Mouse (Mus musculus) embryonic fibroblast, embryonic 13.5 days (primary cell): Measurements from ENCODE around the gene Chka. TPM values are rescaled to one million over a fixed set of nuclear protein-coding genes. Genes with fewer than 3 reads are reported as not detected.
A peak's percentile ranks its signal among the peaks of the same experiment; 100 is the strongest.

Experiments
- H3K27ac ChIP-seq: 2 replicates; pipeline ENCODE4 v1.5.1; 2012; ENCODE audit warnings: low read length, control low read depth, inconsistent platforms; ENCODE audit not compliant: insufficient read depth
- H3K4me1 ChIP-seq: 2 replicates; pipeline ENCODE4 v1.6.1; 2011; ENCODE audit warnings: low read length; ENCODE audit not compliant: control insufficient read depth, insufficient read depth
- H3K4me3 ChIP-seq: 2 replicates; pipeline ENCODE4 v1.5.1; 2011; ENCODE audit warnings: mild to moderate bottlenecking, control low read depth, low read length; ENCODE audit not compliant: insufficient read depth
- CTCF ChIP-seq: IDR thresholded peaks from 2 replicates; pipeline ENCODE4 v1.5.1; 2011; ENCODE audit warnings: mild to moderate bottlenecking, control low read depth, low read length, moderate library complexity, borderline replicate concordance; ENCODE audit not compliant: insufficient read depth
- POLR2A ChIP-seq: IDR thresholded peaks from 2 replicates; pipeline ENCODE4 v1.6.1; 2011; ENCODE audit warnings: low read depth, mild to moderate bottlenecking, control low read depth, low read length, moderate library complexity
- polyA plus RNA-seq: library from polyadenylated mRNA; stranded (reverse); fragments of >200 nt; gene quantifications from 2 replicates; pipeline ENCODE4 v1.2.4, GENCODE M21; 2011; ENCODE audit warnings: low read depth; ENCODE audit not compliant: missing spikeins, insufficient read length

Chka gene
- polyA plus RNA-seq, 1 experiment, result 65.0 TPM

DNA sequence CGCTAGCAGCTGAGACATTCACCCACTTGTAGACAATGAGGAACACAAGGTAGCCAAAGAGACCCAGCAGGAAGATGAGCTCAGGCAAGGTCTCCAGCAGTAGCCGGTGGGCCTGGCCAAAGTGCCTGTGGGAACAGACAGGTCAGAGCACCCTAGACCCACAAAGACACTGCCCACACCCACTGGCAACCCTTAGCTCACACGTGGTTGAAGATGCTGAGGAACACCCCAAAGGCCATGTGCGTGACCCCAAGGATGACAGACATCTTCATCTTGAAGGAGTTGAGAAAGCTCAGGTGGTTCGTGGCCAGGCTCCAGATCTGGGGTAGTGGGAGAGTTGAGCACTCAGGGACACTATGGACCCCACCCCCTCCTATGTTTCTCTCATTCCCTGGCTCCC lies 46.0 kb downstream of the Chka start:
- TF ChIP-seq POLR2A, result no peak
- no peak for TF ChIP-seq CTCF
- H3K4me1 ChIP-seq, result no peaks in the 10 kb centered on the region
- H3K27ac ChIP-seq, result no peak overlapping the region
- no peak overlapping the region for H3K4me3 ChIP-seq

DNA sequence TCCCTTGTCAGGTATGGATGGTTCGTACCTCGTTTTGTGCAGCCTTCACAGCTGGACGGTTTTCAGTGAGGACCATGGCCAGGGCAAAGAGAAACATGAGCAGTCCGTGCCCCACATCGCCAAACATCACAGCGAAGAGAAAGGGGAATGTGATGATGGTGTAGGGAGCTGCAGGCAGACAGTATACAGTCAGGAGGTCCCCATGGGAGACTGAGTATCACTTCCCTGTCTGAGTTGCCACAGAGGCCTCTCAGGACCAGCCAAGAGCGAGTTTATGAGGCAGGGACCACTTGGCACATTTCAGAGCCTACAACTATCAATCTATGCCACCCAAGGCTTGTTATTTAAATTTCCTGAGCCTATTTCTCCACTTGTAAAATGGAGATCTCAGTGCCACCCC lies 47.4 kb downstream of the Chka start:
- Histone ChIP-seq H3K4me1 (no peaks in the 10 kb centered on the region), H3K27ac (no peak overlapping the region), H3K4me3 (no peak overlapping the region)
- TF ChIP-seq CTCF, result no peak
- no peak for TF ChIP-seq POLR2A

DNA sequence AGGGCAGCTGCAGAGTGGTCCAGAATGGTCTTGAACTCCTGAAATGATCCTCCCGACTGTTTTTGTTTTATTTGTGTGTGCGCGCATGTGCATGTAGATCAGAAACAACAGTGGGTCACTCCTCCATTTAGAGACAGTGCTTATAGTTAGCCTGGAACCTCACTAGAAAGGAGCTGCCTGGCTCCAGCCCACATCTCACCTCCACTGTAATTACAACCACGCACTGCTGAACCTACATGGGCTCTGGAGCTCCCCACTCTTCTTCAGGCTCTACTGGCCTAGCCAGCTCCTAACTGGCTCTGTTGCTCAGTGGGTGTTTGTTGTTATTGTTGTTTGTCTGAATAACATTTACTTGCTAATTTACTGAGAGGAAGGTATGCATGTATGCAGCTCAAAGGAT lies 48.0 kb downstream of the Chka start:
- Histone ChIP-seq H3K4me3 (no peak overlapping the region), H3K4me1 (no peaks in the 10 kb centered on the region), H3K27ac (no peak overlapping the region)
- TF ChIP-seq POLR2A, result no peak

DNA sequence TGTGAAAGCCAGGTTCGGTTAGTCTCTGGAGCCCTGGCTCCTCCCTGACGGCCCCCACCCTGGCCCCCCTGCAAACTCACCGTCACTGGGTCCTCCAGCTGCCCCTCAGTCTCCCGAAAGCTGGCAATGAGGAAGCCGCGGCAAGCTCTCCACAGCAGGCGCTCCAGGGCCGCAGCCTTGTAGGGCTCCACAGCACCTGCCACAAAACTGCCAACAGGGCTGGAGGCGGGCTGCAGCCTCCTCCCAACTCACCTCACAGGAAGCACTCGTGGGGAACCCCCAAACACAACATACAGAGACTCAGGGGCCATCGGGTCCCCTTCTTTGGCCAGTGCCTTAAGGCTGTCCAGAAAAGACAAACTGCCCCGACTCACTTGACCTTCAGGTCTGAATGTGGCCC lies 51.4 kb downstream of the Chka start:
- Histone ChIP-seq H3K27ac (no peak overlapping the region), H3K4me1 (no peaks in the 10 kb centered on the region), H3K4me3 (no peak overlapping the region)
- TF ChIP-seq CTCF (no peak), POLR2A (no peak)

DNA sequence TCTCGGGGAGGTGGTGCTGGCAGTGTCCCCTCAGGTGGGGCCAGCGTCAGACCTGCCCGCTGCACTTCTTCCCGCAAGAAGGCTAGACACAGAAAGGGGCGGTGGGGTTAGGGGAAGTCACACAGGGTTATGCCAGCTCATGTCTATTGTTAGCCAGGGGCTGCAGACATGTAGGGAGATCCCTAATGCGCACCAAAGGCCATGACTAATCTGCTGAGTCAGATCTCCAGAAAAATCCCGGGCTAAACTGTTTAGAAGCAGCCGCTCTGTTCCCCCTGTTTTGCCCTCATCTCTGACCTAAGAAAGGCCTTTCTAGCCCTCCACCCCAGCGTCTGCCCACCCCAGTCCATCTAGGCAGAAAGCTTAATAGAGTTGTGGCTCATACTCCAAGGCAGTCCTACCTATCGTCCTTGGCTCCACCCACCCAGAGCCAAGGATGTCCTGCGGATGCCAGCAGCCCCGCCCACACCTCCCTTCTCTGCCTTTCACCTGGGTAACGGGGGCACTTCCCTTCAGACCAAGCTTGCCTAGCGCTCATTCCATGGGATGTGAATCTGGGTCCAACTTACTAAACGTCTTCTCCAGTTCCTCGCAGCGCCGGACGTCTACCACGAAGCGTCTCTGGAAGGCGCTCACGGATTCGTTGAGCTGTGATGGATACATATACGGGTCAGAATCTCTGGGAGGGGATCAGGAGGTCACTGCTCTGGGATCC lies 52.2 kb downstream of the Chka start:
- no peaks in the 10 kb centered on the region for H3K4me1 ChIP-seq
- H3K4me3 ChIP-seq, result no peak overlapping the region
- H3K27ac ChIP-seq, result no peak overlapping the region
- TF ChIP-seq CTCF (no peak), POLR2A (no peak)

DNA sequence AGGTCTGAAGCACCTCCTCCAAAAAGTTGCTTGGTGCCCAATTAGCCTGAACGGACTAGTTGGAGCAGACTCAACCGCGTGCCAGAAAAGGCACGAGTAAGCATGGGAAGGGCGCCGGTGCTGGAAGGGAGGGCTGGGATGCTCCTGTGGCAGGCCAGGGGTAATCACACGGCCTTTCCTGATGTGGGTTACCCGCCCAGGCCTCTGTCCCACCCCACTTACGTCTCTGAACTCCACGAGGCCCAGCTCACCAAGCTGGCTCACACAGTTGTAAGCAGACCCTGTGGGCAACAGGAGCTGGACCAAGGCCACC lies 52.7 kb downstream of the Chka start:
- TF ChIP-seq POLR2A (no peak), CTCF (no peak)
- no peak overlapping the region for H3K4me3 ChIP-seq
- H3K27ac ChIP-seq, result no peak overlapping the region
- H3K4me1 ChIP-seq, result no peaks in the 10 kb centered on the region

DNA sequence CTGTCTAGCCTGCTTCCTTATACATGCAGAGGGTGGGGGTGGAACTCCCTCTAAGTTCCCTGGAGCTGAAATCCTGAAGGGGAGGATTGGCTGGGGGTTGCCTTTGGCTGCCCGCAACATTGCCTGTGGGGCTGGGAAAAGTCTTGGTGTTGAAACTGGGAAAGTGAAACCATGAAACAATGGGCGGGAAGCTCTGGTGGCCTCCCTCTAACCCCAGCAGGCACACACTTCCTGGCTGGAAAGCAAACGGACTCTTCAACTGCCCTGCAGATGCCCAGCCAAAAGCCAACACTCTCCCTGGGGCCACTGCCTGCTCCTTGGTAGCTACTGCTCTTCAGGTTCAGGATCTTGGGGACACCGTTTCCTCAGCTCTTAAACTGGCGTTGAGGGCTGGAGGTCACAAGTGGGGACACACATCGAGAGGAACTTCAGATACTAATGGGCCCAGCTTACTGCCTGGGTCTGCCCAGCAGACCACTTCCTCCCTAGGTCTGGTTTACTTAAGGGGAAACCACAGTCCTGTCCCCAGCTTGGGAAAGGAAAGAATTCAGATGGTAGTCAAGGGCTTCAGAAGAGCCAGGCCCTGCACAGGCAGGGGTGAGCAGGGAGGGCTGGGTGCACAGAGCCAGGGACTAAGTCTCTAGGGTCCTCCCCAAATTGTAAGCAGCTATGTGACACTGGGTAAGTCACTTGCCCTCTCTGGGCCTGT lies 53.8 kb downstream of the Chka start:
- Histone ChIP-seq H3K4me3 (peak overlapping the region; percentile 95), H3K27ac (peak overlapping the region; percentile 54), H3K4me1 (no peaks in the 10 kb centered on the region)
- TF ChIP-seq CTCF, result no peak

DNA sequence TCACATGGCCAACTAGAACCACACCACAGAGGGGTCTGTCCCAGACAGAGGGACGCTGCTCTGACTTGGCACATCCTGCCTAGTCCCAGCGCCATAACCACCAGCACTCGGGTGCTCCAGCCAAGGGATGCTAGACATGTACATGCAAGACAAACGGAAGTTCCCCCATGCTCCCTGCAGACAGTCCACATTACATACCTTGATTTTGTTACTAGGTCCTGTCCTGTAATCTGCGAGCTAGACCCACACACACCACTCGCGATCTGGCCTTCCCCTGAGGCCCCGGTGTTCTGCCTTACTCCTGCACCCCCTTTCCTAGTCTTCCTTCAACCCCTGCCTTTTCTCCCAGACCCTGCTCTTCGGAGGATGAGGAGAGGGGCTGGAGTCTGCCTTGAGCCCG lies 54.8 kb downstream of the Chka start:
- peak overlapping the region; percentile 53 for H3K27ac ChIP-seq
- H3K4me3 ChIP-seq, result peak overlapping the region; percentile 95
- TF ChIP-seq CTCF (no peak), POLR2A (no peak)
- H3K4me1 ChIP-seq, result no peaks in the 10 kb centered on the region

DNA sequence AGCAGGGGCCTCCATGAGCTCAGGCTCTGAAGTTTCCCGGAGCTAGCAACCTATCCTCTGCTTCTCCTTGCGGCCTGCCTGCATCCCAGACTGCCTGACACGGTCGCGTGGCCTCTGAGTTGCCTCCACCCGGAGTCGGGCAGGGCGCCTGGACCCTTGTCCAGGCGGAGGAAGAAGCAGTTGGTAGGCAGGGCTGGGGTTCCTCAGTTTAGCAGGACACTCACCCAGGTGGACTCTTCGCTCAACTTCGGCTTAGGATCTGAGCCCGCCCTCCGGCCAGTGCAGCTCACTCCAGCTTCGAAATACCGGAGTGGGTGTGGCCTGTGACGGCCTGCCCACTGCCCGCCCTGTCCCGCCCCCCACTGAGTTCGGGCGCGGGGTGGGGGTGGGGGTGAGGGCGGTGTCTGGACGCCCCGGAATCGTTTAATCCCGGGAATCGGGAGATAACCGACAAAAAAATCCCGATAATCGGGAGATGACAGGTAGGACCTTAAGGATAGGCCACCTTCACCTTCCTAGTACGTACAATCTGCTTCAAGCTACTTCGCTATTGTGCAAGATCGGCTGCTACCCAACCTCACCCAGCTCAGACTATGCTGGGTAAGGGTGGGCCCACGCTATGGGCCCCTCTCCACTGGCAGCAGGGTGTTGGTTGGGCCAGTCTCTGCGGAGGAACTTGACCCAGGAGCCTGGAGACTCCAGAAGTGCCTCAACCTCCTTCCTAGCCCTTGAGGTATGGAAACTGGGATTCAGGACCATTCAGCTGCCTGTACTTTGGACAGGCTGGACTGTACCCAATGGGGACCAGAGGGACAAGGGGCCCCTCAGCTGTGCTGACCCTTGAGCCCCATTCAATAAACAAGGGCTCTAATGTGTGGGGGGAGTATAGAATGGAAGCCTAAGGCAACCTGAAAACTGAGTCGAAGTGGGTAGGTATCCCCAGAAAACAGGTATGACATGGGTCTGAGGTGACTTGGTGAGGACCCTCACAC lies 55.5 kb downstream of the Chka start, which contains the start of gene Tcirg1:
TSS of gene Tcirg1 (minus strand) at position 339 of the 992 bp plus-strand sequence.
- peak within 1 kb of the TSS; percentile 95 for H3K4me3 ChIP-seq
- TF ChIP-seq POLR2A, result peak; percentile 94
- no peak for TF ChIP-seq CTCF
- peak within 1 kb of the TSS; percentile 53 for H3K27ac ChIP-seq
- H3K4me1 ChIP-seq, result 0 out of 2 replicates have a peak, but pooled peaks cover 2% of the 10 kb centered on the region
